Mouse (Mus musculus): Measurements from ENCODE around the gene Ints3.

The Ints3 gene

DNA sequence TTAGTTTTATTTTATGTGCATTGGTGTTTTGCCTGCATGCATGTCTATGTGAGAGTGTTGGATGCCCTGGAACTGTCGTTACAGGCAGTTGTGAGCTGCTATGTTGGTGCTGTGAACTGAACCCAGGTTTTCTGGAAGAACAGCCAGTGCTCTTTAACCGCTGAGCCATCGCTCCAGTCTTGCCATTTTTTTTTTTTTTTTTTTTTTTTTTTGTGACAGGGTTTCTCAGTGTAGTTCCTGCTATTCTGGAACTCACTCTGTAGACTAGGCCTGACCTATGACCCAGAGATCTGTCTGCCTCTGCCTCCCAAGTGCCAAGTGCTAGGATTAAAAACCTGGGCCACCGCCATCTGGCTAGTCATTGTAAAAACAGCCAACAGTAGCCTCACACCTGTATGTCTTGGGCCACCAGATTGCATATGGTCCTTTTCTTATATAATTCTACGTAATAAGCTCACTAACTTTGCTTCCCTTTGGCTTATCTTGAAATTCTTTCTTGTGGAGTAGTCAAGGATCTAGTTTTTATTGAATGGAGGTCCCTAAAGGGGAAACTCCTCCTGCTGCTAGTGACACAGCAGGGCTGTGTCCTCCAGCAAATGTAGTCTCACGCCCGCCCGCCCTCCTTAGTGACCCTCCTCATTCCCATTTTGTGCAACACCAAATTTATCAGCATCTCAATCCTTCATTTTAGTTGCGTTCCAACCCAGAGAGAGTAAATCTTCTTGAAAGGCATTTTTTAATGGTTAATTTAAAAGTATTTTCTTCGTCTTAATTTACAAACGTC is 12.2 kb upstream of the Ints3 start:
- no peak for DNase-seq (ENCODE audit: low spot score in 2 of 2)

DNA sequence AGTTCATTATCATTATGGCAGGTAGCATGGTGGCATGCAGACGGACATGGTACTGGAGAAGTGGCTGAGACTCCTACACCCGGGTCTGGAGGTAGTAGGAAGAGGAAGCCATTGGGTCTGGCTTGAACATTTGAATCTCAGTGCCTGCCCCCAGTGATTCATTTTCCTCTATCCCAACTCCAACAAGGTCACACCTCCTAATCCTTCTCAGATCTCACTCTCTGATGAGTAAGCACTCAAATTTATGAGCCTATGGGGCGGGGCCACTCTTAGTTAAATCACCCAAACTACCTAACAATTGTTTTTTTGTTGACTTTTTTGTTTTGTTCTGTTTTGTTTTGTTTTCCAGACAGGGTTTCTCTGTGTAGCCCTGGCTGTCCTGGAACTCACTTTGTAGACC is 10.6 kb upstream of the Ints3 start:
- DNase-seq (ENCODE audit: low spot score in 2 of 2): no peak

DNA sequence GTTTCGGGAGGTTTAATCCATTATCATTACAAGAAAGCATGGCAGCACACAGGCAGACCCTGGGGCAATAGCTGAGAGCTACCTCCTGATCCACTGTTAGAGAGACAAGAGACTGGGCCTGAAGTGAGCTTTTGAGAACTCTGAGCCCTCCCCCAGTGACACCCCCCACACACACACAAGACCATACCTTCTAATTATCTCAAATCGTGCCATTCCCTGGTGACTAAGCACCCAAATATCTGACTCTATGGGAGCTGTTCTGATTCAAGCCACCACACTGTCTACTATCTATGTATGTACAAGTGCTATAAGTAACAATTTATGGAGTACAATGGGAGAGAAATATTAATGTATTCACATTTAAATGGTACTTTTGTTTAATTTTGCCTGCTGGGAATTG is 7.3 kb upstream of the Ints3 start:
- no peak for DNase-seq (ENCODE audit: low spot score in 2 of 2)

DNA sequence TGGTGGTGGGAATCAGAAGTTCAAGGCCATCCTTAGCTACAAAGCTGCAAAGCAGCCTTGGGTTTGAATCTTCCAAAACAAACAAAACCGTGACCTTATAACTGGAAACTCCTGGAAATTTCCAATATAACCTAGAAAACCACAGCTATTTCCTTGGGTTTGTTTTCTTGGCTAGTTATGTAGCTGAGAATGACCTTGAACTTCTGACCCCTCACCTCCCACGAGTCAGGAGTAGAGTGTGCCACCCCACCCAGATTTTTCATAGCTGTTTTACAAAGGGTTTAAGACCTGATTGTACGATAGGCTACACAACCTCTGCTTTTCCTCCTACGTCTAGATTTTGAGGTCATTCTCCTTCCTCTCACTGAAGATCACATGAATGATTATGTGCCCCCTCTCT is 3.7 kb upstream of the Ints3 start:
- DNase-seq (ENCODE audit: low spot score in 2 of 2): no peak

DNA sequence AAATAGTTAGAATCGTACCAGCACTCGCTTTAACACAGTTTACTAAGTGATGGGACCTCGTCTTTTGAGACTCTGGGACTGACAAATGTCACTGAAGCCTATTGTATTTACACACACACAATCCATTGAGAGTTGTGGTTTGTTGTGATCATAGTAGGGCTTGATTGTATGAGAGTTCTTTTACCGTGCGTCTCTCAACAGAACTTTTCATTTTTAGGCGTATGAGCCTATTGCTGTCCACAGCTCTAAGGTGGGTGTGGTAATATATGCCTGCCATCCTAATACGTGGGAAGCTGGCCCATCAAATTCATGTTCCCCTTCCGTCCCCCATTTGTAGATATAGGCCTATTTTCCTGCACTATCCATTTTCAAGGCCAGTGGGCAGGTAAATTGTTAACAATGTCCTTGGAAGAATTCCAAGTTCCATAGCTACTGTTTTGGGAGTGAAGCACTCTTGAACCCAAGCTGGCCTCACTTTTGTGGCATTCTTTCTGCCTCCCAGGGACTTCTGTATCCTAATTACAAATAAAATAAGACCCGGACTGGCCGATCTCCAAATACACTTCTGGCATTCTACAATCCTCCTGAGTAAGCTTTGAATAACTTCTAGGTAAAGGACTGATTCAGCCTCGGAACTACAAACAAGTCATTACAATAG is 780 bp upstream of the Ints3 start:
- DNase-seq (ENCODE audit: low spot score in 2 of 2): no peak

DNA sequence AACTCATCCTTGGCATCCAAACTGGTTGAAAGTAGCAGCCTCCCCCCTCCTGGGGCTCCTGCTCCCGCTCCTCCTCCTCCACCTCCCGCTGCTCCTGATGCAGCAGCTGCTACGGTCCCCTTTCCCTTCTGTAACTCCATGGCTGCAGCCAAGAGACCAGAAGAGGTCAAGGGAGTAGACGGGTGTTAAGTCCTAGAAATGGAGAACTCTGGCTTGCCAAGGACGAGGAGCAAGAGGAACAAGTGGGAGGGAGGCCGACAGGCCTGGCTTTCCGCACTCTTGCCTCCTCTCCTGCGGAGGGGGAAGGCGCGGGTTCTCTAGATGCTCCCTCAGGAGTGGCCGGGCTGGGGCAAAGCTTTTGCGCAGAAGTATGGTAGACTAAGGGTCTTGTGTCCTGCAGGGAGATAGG is 607 bp downstream of the Ints3 start:
- no peak for DNase-seq (ENCODE audit: low spot score in 2 of 2)

DNA sequence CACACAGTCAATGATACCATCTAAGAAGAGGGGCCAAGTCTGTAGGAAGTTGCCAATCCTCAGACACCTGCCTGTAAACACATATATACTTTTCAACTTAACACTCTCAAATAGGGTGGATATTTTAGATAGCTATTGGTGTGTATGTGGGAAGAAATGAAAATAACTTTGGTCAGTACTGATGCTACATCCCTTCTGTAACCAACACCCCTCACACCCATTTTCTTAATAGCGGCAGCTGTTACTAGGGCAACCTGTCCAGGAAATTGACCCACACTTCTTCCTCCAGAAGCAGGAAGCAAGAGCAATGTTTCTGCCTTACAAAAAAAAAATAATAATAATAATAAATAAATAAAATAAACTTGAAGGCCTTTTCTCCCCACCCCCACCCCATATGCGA is 1.1 kb downstream of the Ints3 start:
- DNase-seq (ENCODE audit: low spot score in 2 of 2): no peak

DNA sequence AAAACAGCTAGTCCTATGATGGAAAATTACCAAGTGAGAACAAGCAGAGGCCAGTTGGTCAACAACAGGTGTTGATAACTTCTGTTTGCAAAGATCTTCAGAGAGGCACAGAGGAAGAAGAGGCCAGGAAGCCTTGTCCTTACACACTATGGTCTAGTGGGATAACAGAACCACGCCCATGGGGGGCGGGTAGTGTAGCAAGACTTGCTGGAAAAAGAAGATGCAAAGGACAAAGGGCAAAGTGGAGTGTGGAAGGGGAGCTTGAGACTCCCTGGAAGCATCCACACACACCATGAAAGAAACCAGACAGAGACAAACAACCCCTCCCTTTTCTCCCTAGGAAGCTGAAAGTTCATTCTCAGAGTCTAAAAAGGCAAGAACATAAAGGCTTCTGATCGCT is 3.8 kb downstream of the Ints3 start:
- DNase-seq (ENCODE audit: low spot score in 2 of 2): no peak

DNA sequence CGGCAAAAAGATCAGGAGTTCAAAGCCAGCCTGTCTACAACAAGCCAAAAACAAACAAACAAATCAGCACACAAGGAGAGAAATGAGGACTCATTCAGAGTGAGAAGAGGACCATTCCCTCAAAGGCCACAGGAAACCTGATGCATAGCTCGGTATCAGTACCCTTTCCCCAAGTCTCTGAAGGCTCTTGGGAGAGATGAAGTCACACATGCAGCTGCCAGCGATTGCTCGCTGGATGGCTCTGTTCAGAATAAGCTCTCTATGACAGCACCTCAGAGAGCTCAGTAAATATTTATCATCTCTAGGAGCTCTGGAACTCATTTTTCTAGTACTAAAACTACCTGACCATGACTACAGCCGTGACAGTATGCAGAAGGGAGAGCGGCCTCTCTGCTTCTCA is 5.2 kb downstream of the Ints3 start:
- DNase-seq (ENCODE audit: low spot score in 2 of 2): no peak

DNA sequence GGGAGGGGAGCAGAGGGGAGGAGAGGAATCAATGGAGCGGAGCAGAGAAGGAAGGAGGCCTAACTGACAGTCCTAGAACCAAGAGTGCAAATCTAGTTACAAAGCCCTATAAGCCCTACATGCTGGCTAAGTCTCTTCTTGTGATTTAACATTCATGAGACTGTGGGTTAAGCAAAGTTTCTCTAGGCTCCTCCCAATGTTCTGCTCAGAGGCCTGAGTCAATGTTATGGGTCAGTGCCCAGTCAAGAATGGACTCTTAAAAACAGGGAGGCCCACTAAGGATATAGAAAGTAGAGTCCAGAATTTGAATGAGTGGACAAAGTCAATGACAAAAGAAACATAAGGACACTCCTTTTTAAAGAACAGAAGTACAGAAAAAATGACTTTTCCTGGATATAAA is 5.8 kb downstream of the Ints3 start:
- DNase-seq (ENCODE audit: low spot score in 2 of 2): no peak

DNA sequence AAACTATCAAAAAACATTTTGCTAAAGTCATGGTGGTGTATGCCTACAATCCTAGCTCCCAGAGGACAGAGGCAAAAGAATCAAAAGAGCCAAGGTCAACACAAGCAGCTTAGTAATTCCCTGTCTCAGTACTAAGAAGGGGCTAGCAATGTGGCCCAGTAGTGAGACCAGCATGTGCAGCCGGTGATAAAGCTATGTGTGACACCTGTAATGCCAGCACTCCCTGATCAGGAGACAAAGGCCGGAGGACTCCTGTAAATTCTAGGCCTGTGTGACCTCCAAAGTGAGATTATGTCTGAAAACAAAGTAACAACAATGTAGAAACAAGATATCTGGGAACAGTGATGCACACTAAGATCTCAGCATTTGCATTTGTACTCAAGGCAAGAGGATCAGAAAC is 7.9 kb downstream of the Ints3 start:
- no peak for DNase-seq (ENCODE audit: low spot score in 2 of 2)

DNA sequence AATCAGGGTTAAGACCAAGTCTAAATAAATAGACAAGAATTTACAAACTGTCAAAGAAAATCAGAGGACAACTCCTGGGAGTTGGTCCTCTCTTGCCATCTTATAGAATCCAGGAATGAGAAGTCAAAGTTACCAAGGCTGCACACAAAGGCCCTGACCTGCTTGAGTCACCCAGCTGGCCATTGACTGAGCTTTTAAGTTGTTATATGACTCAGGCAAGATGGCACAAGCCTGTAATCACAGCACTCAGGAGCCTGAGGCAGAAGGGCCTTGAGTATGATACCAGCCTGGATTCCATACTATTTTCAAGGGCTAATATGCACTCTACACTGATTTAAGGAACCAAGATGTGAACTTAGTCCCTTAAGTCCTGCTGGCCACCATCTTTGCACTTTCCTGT is 9.9 kb downstream of the Ints3 start:
- no peak for DNase-seq (ENCODE audit: low spot score in 2 of 2)

DNA sequence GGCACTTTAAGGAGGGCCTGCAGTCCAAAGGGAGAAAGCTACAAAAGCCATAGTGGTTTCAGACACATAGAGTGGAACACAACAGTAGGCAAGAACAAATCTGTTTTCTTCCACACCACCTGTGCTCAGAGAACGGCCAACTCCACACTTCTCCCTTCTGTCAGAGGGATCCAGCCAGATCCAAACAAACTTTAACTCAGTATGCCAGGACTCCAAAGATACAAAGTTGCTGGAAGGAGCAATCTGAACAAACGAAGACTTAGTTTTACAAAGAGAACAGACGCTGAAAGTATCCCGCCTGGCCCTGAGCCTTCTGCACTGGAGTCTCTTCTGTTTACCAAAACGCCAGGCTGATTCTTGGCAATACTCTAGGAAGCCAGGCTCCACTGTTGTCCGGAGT is 12.7 kb downstream of the Ints3 start:
- DNase-seq (ENCODE audit: low spot score in 2 of 2): no peak

DNA sequence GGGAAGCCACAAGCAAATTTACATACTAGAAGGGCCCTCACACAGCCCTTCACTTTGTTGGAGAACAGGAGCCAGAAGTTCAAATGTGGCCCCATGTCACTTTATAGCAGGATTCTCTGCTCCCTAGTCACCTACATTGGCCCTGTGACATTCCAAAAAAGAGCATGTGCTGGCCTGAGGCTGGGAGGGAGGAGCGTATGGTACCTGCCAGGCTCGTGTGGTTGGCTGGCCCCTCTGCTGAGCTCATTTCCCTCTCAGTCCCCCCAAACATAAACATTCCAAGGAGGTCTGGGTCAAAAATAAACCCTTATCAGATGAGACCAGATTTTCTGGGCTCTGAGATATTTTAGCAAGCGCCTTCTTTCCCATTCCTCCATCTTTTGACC is 20.4 kb downstream of the Ints3 start:
- DNase-seq (ENCODE audit: low spot score in 2 of 2): no peak

DNA sequence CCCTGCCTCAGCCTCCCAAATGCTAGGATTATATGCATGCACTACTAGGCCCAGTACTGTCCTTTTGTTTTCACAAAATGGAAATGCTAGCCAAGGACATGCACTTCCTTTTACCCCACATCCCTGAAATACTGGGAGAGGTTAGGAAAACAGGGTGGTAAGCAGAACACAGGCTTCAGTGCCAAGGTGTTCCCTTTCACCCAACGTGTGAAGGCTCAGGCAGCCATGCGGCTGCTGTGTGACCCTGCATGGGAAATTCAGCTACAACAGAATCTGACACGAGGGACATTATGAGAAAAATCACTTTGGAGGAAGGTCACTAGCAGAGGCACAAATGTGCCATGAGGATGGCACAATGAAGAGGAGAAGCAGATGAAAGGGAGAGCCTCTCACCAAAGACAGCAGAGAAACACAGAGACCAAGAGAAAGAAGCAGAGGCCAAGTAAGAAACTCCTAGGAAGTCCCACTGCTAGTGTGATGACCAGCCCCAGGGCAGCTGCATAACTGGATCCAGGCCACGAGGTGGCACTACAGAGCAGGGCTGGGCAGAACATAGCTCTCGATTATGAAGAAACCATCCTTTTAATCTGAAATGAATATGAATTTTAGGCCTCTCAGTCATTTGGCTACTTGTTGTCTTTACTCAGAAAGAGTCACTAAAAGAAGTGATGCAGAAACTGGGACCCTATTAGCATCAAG is 21.0 kb downstream of the Ints3 start:
- DNase-seq (ENCODE audit: low spot score in 2 of 2): peak; percentile 48 to 55

DNA sequence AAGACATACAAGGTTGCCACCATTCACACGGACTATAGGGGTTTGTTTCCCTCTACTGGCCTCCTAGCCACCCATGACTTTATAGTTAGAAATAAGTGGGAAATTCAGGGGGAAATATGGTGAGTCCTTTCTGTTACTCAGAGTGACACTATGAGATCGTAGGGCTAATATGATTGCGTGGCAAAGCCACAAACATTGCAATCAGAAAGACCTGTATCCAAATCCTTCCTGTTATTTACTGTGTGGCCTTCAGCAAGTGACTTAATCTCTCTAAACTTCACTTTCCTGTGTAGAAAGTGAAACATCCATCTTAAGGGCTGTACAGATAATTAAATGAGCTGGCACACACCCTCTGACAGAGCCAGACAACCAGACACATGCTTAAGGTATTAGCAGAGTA is 24.7 kb downstream of the Ints3 start:
- DNase-seq (ENCODE audit: low spot score in 2 of 2): no peak

DNA sequence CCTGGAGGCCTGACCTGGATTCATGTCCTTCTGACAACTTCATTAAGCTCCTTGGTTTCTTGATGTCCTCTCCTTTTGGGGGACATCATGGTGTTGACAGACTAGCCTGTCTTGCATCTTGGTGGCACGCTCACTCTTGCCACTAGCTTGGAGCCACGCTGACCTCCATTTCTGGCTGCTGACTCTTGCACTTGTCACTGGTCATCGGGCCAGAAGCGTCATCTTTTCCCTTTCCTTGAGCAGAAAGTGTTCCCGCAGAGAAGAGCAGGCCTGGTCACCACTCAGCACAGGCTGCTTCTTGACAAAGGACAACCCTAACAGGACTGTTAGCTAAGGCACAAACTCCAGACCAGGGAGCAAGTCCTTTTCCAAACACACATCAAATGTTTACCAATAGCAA is 27.0 kb downstream of the Ints3 start:
- DNase-seq (ENCODE audit: low spot score in 2 of 2): no peak

DNA sequence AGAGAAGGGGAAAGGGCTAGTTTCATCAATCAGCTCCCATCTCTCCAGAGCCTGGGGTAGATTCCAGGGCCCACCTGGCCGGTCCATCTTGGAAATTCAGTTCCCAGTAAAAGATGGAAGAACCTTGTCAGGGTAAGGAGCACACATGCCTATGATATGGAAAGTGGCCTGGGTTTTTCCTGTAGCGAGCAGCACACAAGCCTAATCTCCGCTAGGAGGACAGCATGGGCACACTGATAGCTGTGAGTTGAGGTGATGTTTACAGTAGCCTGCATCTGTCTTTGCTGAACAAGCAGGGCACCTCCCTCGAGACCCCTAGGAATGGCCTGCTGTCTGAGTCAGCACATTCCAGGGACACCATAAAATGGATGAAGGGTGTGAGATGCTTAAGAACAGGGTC is 28.8 kb downstream of the Ints3 start:
- no peak for DNase-seq (ENCODE audit: low spot score in 2 of 2)

DNA sequence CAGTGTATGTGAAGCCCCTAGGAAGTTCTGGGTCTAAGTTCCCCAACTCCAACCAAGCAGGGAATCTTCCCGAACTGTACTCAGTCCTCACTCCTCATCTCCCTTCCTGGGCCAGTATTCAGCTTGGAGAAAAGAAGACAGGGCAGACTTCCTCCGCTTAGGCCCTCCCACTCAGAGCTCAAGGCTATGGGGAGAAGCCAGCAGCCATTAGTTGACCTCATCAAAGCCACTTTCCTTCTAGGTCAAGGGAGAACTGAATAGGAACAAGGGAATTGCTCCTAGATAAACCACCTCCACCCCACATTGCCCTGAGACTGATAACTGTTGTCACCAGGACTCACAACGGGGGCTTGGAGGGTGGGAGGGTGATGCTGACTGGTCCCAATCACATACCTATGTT is 29.3 kb downstream of the Ints3 start:
- DNase-seq (ENCODE audit: low spot score in 2 of 2): no peak

DNA sequence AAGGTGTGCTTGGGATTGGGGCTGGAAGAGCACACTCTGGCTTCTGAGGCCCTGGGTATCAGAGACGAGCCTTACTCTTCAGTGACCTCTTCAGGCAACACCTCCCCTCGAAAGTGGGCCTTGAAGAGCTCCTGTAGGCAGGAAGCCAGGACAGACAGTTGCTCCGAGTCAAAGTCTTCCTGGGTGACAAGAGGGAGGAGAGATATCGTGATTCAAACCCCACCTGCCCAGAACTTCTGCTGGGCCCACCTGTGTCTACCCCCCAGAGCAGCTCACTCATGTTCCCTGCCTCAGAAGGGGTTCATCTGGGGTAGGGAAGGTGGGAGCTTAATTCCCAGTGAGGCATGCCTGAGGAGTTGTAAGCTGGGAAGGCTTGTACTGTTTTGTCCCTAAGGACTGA is 32.4 kb downstream of the Ints3 start:
- DNase-seq (ENCODE audit: low spot score in 2 of 2): no peak

DNA sequence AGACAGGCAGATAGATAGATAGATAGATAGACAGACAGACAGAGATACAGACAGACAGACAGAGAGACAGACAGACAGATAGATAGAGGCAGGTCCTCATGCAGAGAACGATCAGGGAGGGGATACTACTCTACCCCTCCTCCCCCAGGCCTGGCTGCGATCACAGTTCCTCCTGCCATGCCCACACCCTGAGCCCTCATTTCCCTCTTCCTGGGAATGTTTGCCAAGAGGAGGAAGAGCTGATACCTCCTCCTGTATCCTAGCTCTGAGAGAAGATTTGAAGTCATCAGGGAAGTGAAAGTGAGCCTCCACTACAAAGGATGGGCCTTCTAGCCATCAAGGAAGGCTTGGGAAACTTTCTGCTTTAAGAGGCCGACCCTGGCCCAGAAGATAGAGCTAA is 37.8 kb downstream of the Ints3 start:
- DNase-seq (ENCODE audit: low spot score in 2 of 2): no peak

DNA sequence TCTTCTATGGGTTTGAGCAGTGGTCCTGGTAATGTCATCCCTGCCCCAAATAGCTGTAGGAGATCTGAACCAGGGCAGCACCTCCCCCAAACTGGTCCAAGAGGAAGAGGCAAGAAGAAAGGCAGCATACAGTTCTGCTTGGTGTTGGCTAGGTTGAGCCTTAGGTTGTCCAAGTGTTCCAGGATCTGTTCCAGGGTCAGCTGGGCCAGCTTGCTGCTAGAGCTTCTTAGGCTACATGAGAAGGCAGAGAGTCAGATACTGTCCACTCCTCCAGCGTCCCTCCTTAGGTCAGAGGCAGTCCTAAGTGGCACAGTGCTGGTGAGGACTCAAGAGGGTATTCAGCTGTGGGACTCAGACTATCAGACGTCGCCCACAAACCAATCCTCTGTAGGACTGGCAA is 40.8 kb downstream of the Ints3 start:
- DNase-seq (ENCODE audit: low spot score in 2 of 2): no peak

DNA sequence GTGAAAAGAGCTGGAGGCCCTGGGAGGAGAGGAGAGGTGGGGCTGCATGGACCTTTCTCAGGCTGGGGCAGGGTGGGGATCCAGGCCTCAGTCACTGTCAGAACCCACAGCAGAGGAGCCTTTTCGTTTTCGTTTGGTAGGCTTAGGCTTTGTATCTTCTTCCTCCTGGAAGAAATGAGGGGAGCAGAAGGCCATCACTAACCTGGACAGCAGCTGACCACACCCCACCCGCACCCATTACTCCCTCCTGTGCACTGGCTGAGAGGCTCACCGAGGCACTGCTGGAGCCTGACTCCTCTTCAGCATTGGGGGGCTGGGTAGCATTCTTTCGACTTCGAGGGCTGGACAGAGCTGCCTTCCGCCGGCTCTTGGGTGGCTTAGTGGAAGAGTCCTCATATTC is 41.5 kb downstream of the Ints3 start:
- DNase-seq (ENCODE audit: low spot score in 2 of 2): no peak

All from urinary bladder, adult 18-20 months (tissue).